Mouse (Mus musculus) thymus, adult 2 months (tissue): ENCODE measurements around the gene Tchhl1.

Experiments used
- CTCF ChIP-seq: fragments of 200-500 bp; IDR thresholded peaks from 2 replicates; pipeline ENCODE4 v1.5.1; 2012; ENCODE audit warnings: mild to moderate bottlenecking, control low read depth, low read length, moderate library complexity, borderline replicate concordance; ENCODE audit not compliant: control insufficient read depth, poor library complexity, insufficient read depth; ENCODE audit errors: extremely low read depth
- POLR2A ChIP-seq: fragments of 200-500 bp; IDR thresholded peaks from 2 replicates; pipeline ENCODE4 v1.6.1; 2012; ENCODE audit warnings: mild to moderate bottlenecking, low read length, control low read depth, moderate library complexity; ENCODE audit not compliant: control insufficient read depth, poor library complexity, insufficient read depth; ENCODE audit errors: extremely low read depth

DNA sequence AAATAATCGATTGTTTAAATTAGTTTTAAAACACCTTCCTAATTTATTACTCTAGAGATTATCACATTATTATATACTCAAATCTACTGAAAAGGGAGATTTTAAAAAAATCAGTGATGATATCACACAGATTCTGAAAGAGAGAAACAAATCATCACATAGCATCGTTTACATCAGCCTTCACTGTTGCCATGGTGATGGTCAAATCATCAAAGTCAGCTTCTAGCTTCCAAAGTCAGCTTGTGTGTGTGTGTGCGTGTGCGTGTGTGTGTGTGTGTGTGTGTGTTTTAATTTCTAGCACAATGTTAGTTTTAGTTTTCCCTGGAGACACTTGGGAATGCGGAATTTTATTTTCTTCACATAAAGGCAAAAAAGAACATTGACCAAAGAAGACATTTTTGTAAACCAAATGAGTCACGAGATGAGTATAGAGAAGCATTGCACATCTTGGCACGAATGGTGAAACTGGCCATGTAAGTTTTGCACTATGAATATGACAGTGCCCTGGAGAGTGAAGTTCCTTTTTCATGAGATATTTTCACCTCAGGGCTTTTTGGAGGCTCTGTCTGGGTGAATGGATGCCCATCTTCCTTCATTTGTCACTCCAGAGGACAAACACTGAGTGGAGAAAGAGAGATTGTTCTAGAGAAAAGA is 36.1 kb downstream of the Tchhl1 start:
- no peak for TF ChIP-seq CTCF
- no peak for TF ChIP-seq POLR2A
